Mouse (Mus musculus) frontal cortex, adult 2 months (tissue): Measurements from ENCODE around the gene Slc6a18. TPM values are rescaled to one million over a fixed set of nuclear protein-coding genes. Genes with fewer than 3 reads are reported as not detected.

Experiments used
- DNase-seq, 2 experiments: peaks; one replicate each; pipeline ENCODE4 v3.0.0; 2022; ENCODE audit warnings: low spot score in 1 of 2; ENCODE audit errors: extremely low spot score in 1 of 2
- polyA plus RNA-seq: library from polyadenylated mRNA; depleted of rRNA; stranded (reverse); fragments of >200 nt; gene quantifications from 2 replicates; pipeline ENCODE4 v1.2.3, GENCODE M21; 2012; rRNA removed

The Slc6a18 gene
- polyA plus RNA-seq, 1 experiment, result not detected

GRCm38 (mm10) chr13:73618406-73618805 is 59.4 kb downstream of the Slc6a18 start:
- no peak for DNase-seq

Other genes with a start within 250 kb of the Slc6a18 start
- gene Lpcat1, start 210.8 kb downstream of the Slc6a18 start, polyA plus RNA-seq, result 33.4 and 44.2 TPM in 2 replicates
- 3.5 and 4.0 TPM in 2 replicates for gene Slc6a3, start 141.3 kb downstream of the Slc6a18 start, polyA plus RNA-seq
- 128 and 135 TPM in 2 replicates for gene Clptm1l, start 74.0 kb downstream of the Slc6a18 start, polyA plus RNA-seq
- 1.3 and 3.4 TPM in 2 replicates for gene Tert, start 51.1 kb downstream of the Slc6a18 start, polyA plus RNA-seq
- gene Slc6a19, start 26.8 kb upstream of the Slc6a18 start, polyA plus RNA-seq, result 0.18 and 0.32 TPM in 2 replicates
- gene Slc12a7, start 55.1 kb upstream of the Slc6a18 start, polyA plus RNA-seq, result 6.4 and 6.7 TPM in 2 replicates
- 4.7 and 5.7 TPM in 2 replicates for gene Nkd2, start 169.6 kb upstream of the Slc6a18 start, polyA plus RNA-seq